Mouse (Mus musculus) hindbrain, embryonic 16.5 days (tissue): ENCODE measurements around the gene Csf2ra. TPM values are rescaled to one million over a fixed set of nuclear protein-coding genes. Genes with fewer than 3 reads are reported as not detected.
"Not testable (repeated sequence)": the region's sequence is repeated elsewhere in the genome, so short reads cannot be mapped to it uniquely, and the experiment has no call there.

Source experiments
- ATAC-seq: fragments of 200-750 bp; cut with Nextera tagmentation; 2 replicates; pipeline ENCODE4 v1.8.0; 2017; ENCODE audit warnings: moderate TSS enrichment, moderate library complexity
- H3K27ac ChIP-seq: fragments of 300-500 bp; sonication (generic); 2 replicates; pipeline ENCODE4 v1.5.1; 2014; ENCODE audit warnings: low read depth, mild to moderate bottlenecking, control low read depth, low read length, moderate library complexity
- H3K27me3 ChIP-seq: fragments of 300-500 bp; sonication (generic); replicated peaks from 2 replicates; pipeline ENCODE4 v1.6.1; 2014; ENCODE audit warnings: low read length; ENCODE audit not compliant: control insufficient read depth, insufficient read depth
- H3K36me3 ChIP-seq: fragments of 300-500 bp; sonication (generic); 2 replicates; pipeline ENCODE4 v1.6.1; 2014; ENCODE audit warnings: mild to moderate bottlenecking, low read length, moderate library complexity, mixed read lengths; ENCODE audit not compliant: control insufficient read depth, insufficient read depth
- H3K4me1 ChIP-seq: fragments of 300-500 bp; sonication (generic); 2 replicates; pipeline ENCODE4 v1.6.1; 2014; ENCODE audit warnings: low read depth, low read length; ENCODE audit not compliant: control insufficient read depth, insufficient read depth
- H3K4me2 ChIP-seq: fragments of 300-500 bp; sonication (generic); 2 replicates; pipeline ENCODE4 v1.6.1; 2014; ENCODE audit warnings: mild to moderate bottlenecking, low read length, control low read depth, moderate library complexity
- H3K4me3 ChIP-seq: fragments of 300-500 bp; sonication (generic); 2 replicates; pipeline ENCODE4 v1.5.1; 2014; ENCODE audit warnings: mild to moderate bottlenecking, low read length, control low read depth, moderate library complexity
- H3K9ac ChIP-seq: fragments of 300-500 bp; sonication (generic); 2 replicates; pipeline ENCODE4 v1.6.1; 2014; ENCODE audit warnings: low read depth, mild to moderate bottlenecking, control low read depth, low read length, moderate library complexity
- H3K9me3 ChIP-seq: fragments of 300-500 bp; sonication (generic); 2 replicates; pipeline ENCODE4 v1.6.1; 2014; ENCODE audit warnings: mild to moderate bottlenecking, low read length, moderate library complexity; ENCODE audit not compliant: control insufficient read depth
- WGBS: fragments of 180-500 bp; shearing (Covaris S2); extraction: QIAGEN DNeasy Blood & Tissue Kit; methylation state at CpG from one replicate; pipeline ENCODE4 v1.1.7; 2014; 5-methylcytosine and 5-hydroxymethylcytosine counted together
- polyA plus RNA-seq: library from polyadenylated mRNA; unstranded; fragments of >200 nt; fragmentation: Nextera tagmentation; extraction: Ambion mirVana; gene quantifications from 2 replicates; pipeline ENCODE4 v1.2.1, GENCODE M21; 2015

Gene Csf2ra
- polyA plus RNA-seq, 1 experiment from 2014 or later, result 67.9 TPM

- Histone ChIP-seq H3K4me1 (no peaks in the 10 kb centered on the region), H3K27ac (no peak overlapping the region), H3K9ac (no peak overlapping the region), H3K36me3 (no peaks in the 10 kb centered on the region), H3K9me3 (no peaks in the 10 kb centered on the region), H3K4me3 (no peak overlapping the region), H3K27me3 (no peaks in the 10 kb centered on the region), H3K4me2 (no peak overlapping the region)
- WGBS, result 92% methylated on average over 1 of the region's 1 CpGs
- ATAC-seq, result no peak
These were observed 33.0 kb upstream of the Csf2ra start for GRCm38 (mm10) chr19:61261241-61261640.

- H3K27me3 ChIP-seq, result no peaks in the 10 kb centered on the region
- H3K4me2 ChIP-seq, result no peak overlapping the region
- H3K4me1 ChIP-seq, result no peaks in the 10 kb centered on the region
- no peaks in the 10 kb centered on the region for H3K36me3 ChIP-seq
- no peak overlapping the region for H3K4me3 ChIP-seq
- WGBS, result 93% methylated on average over 18 of the region's 18 CpGs
- H3K27ac ChIP-seq, result no peak overlapping the region
- H3K9me3 ChIP-seq, result no peaks in the 10 kb centered on the region
- H3K9ac ChIP-seq, result no peak overlapping the region
- ATAC-seq, result no peak
These were observed 29.5 kb upstream of the Csf2ra start for GRCm38 (mm10) chr19:61257733-61258132.

- ATAC-seq, result no peak
- H3K36me3 ChIP-seq, result no peaks in the 10 kb centered on the region
- no peaks in the 10 kb centered on the region for H3K27me3 ChIP-seq
- no peak overlapping the region for H3K27ac ChIP-seq
- H3K4me2 ChIP-seq, result no peak overlapping the region
- H3K4me1 ChIP-seq, result no peaks in the 10 kb centered on the region
- H3K9me3 ChIP-seq, result no peaks in the 10 kb centered on the region
- H3K4me3 ChIP-seq, result no peak overlapping the region
- no peak overlapping the region for H3K9ac ChIP-seq
- WGBS, result 92% methylated on average over 7 of the region's 7 CpGs
These were observed 28.1 kb upstream of the Csf2ra start for GRCm38 (mm10) chr19:61256166-61256887.

- not testable (repeated sequence) for H3K4me2 ChIP-seq, H3K9me3 ChIP-seq, ATAC-seq, H3K27me3 ChIP-seq, H3K36me3 ChIP-seq, H3K4me1 ChIP-seq, H3K4me3 ChIP-seq, H3K27ac ChIP-seq, H3K9ac ChIP-seq
- WGBS, result 95% methylated on average over 4 of the region's 4 CpGs
These were observed 19.1 kb upstream of the Csf2ra start for GRCm38 (mm10) chr19:61247334-61247733.

GRCm38 (mm10) chr19:61244721-61245436 lies 16.6 kb upstream of the Csf2ra start:
- H3K9me3 ChIP-seq, result no peaks in the 10 kb centered on the region
- WGBS, result 74% methylated on average over 5 of the region's 5 CpGs

GRCm38 (mm10) chr19:61237967-61238366 lies 9.7 kb upstream of the Csf2ra start:
- WGBS, result 85% methylated on average over 2 of the region's 2 CpGs
- no peak for ATAC-seq

More at GRCm38 (mm10) chr19:61244721-61245436, 16.6 kb upstream of the Csf2ra start:
- no peak overlapping the region for H3K9ac ChIP-seq
- no peak overlapping the region for H3K4me3 ChIP-seq
- no peaks in the 10 kb centered on the region for H3K36me3 ChIP-seq
- no peak overlapping the region for H3K27ac ChIP-seq
- ATAC-seq, result no peak
- H3K27me3 ChIP-seq, result no peaks in the 10 kb centered on the region
- H3K4me1 ChIP-seq, result no peaks in the 10 kb centered on the region
- H3K4me2 ChIP-seq, result no peak overlapping the region

GRCm38 (mm10) chr19:61234532-61234931 lies 6.3 kb upstream of the Csf2ra start:
- Histone ChIP-seq H3K4me3 (no peak overlapping the region), H3K27ac (no peak overlapping the region), H3K9ac (no peak overlapping the region), H3K27me3 (no peaks in the 10 kb centered on the region), H3K4me2 (no peak overlapping the region), H3K4me1 (no peaks in the 10 kb centered on the region), H3K36me3 (no peaks in the 10 kb centered on the region), H3K9me3 (no peaks in the 10 kb centered on the region)
- WGBS, result 75% methylated on average over 5 of the region's 5 CpGs
- ATAC-seq, result no peak

More at GRCm38 (mm10) chr19:61237967-61238366, 9.7 kb upstream of the Csf2ra start:
- H3K9ac ChIP-seq, result no peak overlapping the region
- no peaks in the 10 kb centered on the region for H3K4me1 ChIP-seq
- no peak overlapping the region for H3K4me3 ChIP-seq
- no peaks in the 10 kb centered on the region for H3K36me3 ChIP-seq
- no peaks in the 10 kb centered on the region for H3K9me3 ChIP-seq
- H3K4me2 ChIP-seq, result no peak overlapping the region
- no peak overlapping the region for H3K27ac ChIP-seq
- no peaks in the 10 kb centered on the region for H3K27me3 ChIP-seq

GRCm38 (mm10) chr19:61226928-61227854 lies 1.0 kb downstream of the Csf2ra start:
- peak overlapping the region; percentile 82 for H3K4me2 ChIP-seq
- H3K36me3 ChIP-seq, result no peaks in the 10 kb centered on the region
- H3K9me3 ChIP-seq, result no peaks in the 10 kb centered on the region
- ATAC-seq, result peak; percentile 90
- peak overlapping the region; percentile 67 for H3K9ac ChIP-seq
- H3K4me3 ChIP-seq, result peak overlapping the region; percentile 61
- 3% methylated on average over 60 of the region's 71 CpGs for WGBS
- peak overlapping the region; percentile 94 for H3K27ac ChIP-seq
- no peaks in the 10 kb centered on the region; the same call in 1 of the 2 replicates for H3K4me1 ChIP-seq
- H3K27me3 ChIP-seq, result no peaks in the 10 kb centered on the region
